Mouse (Mus musculus) embryonic facial prominence, embryonic 11.5 days (tissue): Measurements from ENCODE around the gene Btbd2. TPM values are rescaled to one million over a fixed set of nuclear protein-coding genes. Genes with fewer than 3 reads are reported as not detected.
"Not testable (repeated sequence)": the region's sequence is repeated elsewhere in the genome, so short reads cannot be mapped to it uniquely, and the experiment has no call there.

Experiments used
- ATAC-seq: fragments of 200-750 bp; cut with Nextera tagmentation; replicated peaks from 2 replicates; pipeline ENCODE4 v1.8.0; 2017; ENCODE audit warnings: low read depth; ENCODE audit not compliant: insufficient number of reproducible peaks, low FRiP score, low TSS enrichment
- DNase-seq: peaks from one replicate; pipeline ENCODE4 v3.0.0-alpha.2; 2015; ENCODE audit warnings: low spot score
- H3K27ac ChIP-seq: fragments of 300-500 bp; sonication (generic); replicated peaks from 2 replicates; pipeline ENCODE4 v1.5.1; 2014; ENCODE audit warnings: mild to moderate bottlenecking, low read depth, low read length, control low read depth
- H3K27me3 ChIP-seq: fragments of 300-500 bp; sonication (generic); 2 replicates; pipeline ENCODE4 v1.6.1; 2014; ENCODE audit warnings: mild to moderate bottlenecking, low read length, moderate library complexity, mixed read lengths; ENCODE audit not compliant: control insufficient read depth, insufficient read depth
- H3K36me3 ChIP-seq: fragments of 300-500 bp; sonication (generic); replicated peaks from 2 replicates; pipeline ENCODE4 v1.6.1; 2014; ENCODE audit warnings: low read depth, mild to moderate bottlenecking, low read length, moderate library complexity, mixed read lengths; ENCODE audit not compliant: control insufficient read depth, insufficient read depth
- H3K4me1 ChIP-seq: fragments of 300-500 bp; sonication (generic); 2 replicates; pipeline ENCODE4 v1.6.1; 2014; ENCODE audit warnings: low read length, mixed read lengths; ENCODE audit not compliant: control insufficient read depth, insufficient read depth
- H3K4me2 ChIP-seq: fragments of 300-500 bp; sonication (generic); 2 replicates; pipeline ENCODE4 v1.6.1; 2014; ENCODE audit warnings: low read depth, mild to moderate bottlenecking, control low read depth, low read length, moderate library complexity
- H3K4me3 ChIP-seq: fragments of 300-500 bp; sonication (generic); 2 replicates; pipeline ENCODE4 v1.5.1; 2014; ENCODE audit warnings: low read depth, low read length, control low read depth
- H3K9ac ChIP-seq: fragments of 300-500 bp; sonication (generic); replicated peaks from 2 replicates; pipeline ENCODE4 v1.6.1; 2014; ENCODE audit warnings: mild to moderate bottlenecking, control low read depth, low read length
- H3K9me3 ChIP-seq: fragments of 300-500 bp; sonication (generic); replicated peaks from 2 replicates; pipeline ENCODE4 v1.6.1; 2016; ENCODE audit warnings: mild to moderate bottlenecking, low read length, inconsistent platforms, mixed read lengths; ENCODE audit not compliant: control insufficient read depth
- WGBS: fragments of 180-500 bp; shearing (Covaris S2); extraction: QIAGEN DNeasy Blood & Tissue Kit; methylation state at CpG from one replicate; pipeline ENCODE4 v1.1.7; 2014; 5-methylcytosine and 5-hydroxymethylcytosine counted together
- polyA plus RNA-seq: library from polyadenylated mRNA; unstranded; fragments of >200 nt; fragmentation: Nextera tagmentation; extraction: Ambion mirVana; gene quantifications from 2 replicates; pipeline ENCODE4 v1.2.1, GENCODE M21; 2014

Btbd2 gene
- polyA plus RNA-seq, 1 experiment from 2014 or later: 56.3 TPM

DNA sequence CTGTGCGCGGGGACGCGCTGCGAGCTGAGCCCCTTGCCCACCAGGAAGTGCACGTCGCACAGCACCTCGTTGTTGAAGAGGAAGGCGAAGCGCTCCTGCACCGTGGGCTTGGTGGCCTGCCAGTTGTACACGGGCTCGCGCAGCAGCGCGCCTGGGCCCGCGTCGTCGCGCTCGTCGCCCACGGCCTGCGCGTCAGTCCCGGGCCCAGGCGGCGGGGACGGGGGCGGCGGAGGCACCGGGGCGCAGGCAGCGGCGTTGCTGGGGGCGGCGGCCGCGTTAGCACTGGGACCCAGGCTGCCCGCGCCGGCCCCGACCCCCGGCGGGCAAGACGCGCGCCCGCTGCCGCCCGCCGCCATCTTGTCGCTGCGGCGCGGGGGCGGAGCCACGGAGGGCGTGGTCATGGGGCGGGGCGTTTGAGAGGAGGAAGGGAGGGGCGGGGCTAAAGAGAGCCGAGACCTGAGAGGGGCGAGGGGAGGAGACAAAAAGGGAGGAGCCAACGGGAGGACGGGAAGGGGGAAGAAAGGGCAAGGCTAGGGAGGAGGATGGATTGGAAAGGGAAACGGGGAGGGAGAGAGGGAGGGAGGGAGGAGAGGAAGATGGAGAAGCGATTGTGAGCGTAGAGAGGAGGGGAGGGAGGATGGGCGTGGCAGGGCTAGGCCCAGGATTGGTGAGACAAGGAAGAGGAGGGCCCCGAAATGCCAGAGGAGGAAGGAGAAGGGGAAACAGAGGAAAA is 575 bp downstream of the Btbd2 start:
- peak overlapping the region; percentile 96 for H3K9ac ChIP-seq
- peaks cover 2% of the 10 kb centered on the region; the same call in 1 of the 2 replicates for H3K4me1 ChIP-seq
- peak; percentile 63 for ATAC-seq
- DNase-seq: peak; percentile 100
- no peaks in the 10 kb centered on the region for H3K36me3 ChIP-seq
- H3K4me3 ChIP-seq: peak overlapping the region; percentile 93
- peak overlapping the region; percentile 83 for H3K27ac ChIP-seq
- no peaks in the 10 kb centered on the region for H3K27me3 ChIP-seq
- H3K9me3 ChIP-seq: no peaks in the 10 kb centered on the region
- peak overlapping the region; percentile 88 for H3K4me2 ChIP-seq
- WGBS: under 1% methylated on average over 70 of the region's 72 CpGs

DNA sequence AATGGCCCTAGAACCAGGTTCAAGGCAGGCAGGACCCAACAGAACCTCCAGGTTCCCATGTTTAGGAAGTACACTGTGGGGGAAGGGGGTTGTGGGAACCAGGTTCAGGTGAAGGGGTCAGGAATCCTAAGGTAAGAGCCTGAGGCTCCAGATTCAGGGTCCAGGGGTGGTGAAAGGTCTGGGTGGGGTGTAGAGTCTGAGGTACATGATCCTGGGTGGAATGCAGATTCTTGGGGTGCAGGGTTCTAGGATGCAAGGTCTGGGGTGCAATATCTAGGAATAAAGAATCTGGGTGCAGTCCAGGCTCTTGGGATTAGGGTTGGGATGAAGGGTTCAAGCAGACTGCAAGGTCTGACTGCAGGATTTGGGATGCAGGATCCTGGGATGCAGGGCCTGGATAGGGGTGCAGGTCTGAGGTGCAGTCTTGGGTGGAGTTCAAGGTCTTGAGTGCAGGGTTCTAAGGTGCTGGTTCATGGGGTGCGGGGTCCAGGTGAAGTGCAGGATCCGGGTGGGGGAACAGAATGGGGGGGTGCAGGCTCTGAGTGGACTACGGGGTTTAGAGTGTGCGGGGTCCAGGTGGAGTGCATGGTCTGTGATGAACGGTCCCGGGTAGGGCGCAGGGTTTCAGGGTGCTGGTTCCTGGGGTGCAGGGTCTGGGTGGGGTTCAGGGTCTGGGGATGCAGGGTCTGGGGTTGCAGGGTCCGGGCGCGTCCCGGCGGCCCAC is 1.3 kb downstream of the Btbd2 start:
- WGBS: 8% methylated on average over 12 of the region's 12 CpGs

DNA sequence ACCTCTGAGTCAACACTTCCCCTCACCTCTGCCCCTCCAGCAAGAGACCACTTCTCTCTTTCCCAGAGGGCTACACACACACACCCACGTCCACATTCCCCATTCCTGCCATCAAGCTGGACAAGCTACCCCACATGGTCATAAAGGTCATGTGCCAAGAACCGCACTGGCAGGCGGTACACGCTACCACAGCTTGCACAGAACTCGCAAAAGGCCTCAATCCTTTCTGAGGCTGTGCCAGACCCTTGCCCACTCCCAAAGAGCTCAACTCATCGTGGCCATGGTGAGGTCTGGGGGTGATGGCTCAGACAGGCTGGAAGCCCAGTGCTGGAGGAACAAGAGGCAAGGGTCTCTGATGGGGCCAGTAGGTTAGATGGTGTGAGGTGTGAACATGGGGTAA is 2.0 kb downstream of the Btbd2 start:
- Histone ChIP-seq H3K9ac (no peak overlapping the region), H3K4me3 (no peak overlapping the region), H3K4me1 (peaks cover 2% of the 10 kb centered on the region; the same call in 1 of the 2 replicates), H3K27me3 (no peaks in the 10 kb centered on the region), H3K4me2 (peak overlapping the region; percentile 88; the same call in 1 of the 2 replicates), H3K36me3 (no peaks in the 10 kb centered on the region), H3K27ac (no peak overlapping the region), H3K9me3 (no peaks in the 10 kb centered on the region)
- WGBS: 87% methylated on average over 6 of the region's 6 CpGs
- no peak for DNase-seq
- no peak for ATAC-seq

More for the DNA sequence above, 1.3 kb downstream of the Btbd2 start:
- H3K4me2 ChIP-seq: peak overlapping the region; percentile 88
- H3K4me3 ChIP-seq: peak overlapping the region; percentile 93
- no peaks in the 10 kb centered on the region for H3K27me3 ChIP-seq
- H3K4me1 ChIP-seq: peaks cover 2% of the 10 kb centered on the region; the same call in 1 of the 2 replicates
- H3K27ac ChIP-seq: peak overlapping the region; percentile 65
- no peaks in the 10 kb centered on the region for H3K36me3 ChIP-seq
- H3K9ac ChIP-seq: peak overlapping the region; percentile 96
- ATAC-seq (peak; percentile 50), DNase-seq (no peak)
- H3K9me3 ChIP-seq: no peaks in the 10 kb centered on the region

DNA sequence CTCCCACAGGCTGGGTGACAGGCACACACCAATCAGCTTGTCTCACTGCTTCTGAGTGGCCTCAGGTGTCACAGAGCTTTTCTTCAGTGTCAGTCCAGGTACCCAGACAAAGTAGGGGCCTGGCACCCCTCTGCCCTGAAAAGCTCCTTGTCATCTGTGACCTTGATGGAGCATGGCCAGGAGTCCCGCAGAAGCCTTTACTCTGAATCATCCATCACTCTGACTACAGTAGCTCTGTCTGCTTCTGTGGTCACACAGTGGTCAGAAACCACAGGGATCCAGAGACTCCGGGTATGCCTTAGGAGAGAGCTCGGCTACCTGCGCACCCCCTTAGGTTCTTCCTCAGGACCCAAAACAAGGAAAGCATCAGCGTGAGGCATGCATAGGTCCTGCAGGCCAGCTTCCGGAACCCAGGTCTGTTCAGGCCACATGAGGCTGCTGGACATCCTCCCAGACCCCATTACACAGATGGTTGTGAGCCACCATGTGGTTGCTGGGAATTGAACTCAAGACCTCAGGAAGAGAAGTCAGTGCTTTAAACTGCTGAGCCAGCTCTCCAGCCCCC is 3.6 kb downstream of the Btbd2 start:
- no peak overlapping the region for H3K4me2 ChIP-seq
- ATAC-seq: no peak
- WGBS: 90% methylated on average over 6 of the region's 6 CpGs

DNA sequence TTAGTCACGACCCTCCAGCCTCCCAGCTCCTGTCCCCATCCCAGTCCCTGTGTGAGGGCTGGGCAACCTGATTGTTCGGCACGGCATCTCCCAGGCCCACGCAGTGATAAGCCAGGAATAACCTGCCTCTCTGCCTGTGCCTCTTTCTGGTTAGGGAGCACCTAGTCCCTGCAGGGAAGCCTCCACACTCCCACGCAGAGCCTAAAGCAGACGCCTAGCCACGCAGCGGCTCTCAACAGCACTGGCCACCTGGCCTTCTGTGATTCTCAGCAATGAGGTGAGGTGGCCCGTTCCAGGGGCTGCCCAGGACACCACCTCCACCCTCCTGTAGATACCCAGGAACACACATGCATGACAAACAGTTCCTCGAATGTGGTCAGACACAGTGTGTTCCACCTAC is 6.5 kb downstream of the Btbd2 start:
- no peak for DNase-seq
- no peaks in the 10 kb centered on the region for H3K27me3 ChIP-seq
- no peaks in the 10 kb centered on the region; the same call in 1 of the 2 replicates for H3K36me3 ChIP-seq
- ATAC-seq: no peak
- H3K27ac ChIP-seq: no peak overlapping the region
- H3K4me2 ChIP-seq: no peak overlapping the region
- H3K9me3 ChIP-seq: no peaks in the 10 kb centered on the region
- no peak overlapping the region for H3K4me3 ChIP-seq
- peaks cover 2% of the 10 kb centered on the region; the same call in 1 of the 2 replicates for H3K4me1 ChIP-seq
- H3K9ac ChIP-seq: no peak overlapping the region
- 92% methylated on average over 10 of the region's 10 CpGs for WGBS

More for the DNA sequence above, 3.6 kb downstream of the Btbd2 start:
- Histone ChIP-seq H3K4me3 (no peak overlapping the region), H3K9ac (no peak overlapping the region), H3K4me1 (peaks cover 2% of the 10 kb centered on the region; the same call in 1 of the 2 replicates), H3K36me3 (no peaks in the 10 kb centered on the region; the same call in 1 of the 2 replicates), H3K27me3 (no peaks in the 10 kb centered on the region), H3K27ac (no peak overlapping the region), H3K9me3 (no peaks in the 10 kb centered on the region)
- no peak for DNase-seq

DNA sequence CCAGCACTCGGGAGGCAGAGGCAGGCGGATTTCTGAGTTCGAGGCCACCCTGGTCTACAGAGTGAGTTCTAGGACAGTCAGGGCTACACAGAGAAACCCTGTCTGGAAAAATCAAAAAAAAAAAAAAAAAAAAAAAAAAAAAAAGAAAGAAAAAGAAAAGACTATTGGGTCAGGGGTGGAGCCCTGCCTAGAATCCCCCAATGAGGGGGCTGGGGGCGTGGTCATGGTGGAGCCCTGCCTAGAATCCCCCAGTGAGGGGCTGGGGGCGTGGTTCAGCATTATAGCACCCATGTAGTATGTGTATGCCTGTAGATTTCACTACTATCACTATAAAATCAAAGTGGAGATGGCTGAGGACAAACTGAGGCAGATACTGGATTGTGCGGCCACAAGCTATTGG is 7.0 kb downstream of the Btbd2 start:
- not testable (repeated sequence) for H3K27me3 ChIP-seq, H3K27ac ChIP-seq, H3K4me1 ChIP-seq, H3K36me3 ChIP-seq, H3K4me2 ChIP-seq, H3K9me3 ChIP-seq, ATAC-seq, H3K9ac ChIP-seq, H3K4me3 ChIP-seq, DNase-seq
- WGBS: 86% methylated on average over 6 of the region's 6 CpGs

DNA sequence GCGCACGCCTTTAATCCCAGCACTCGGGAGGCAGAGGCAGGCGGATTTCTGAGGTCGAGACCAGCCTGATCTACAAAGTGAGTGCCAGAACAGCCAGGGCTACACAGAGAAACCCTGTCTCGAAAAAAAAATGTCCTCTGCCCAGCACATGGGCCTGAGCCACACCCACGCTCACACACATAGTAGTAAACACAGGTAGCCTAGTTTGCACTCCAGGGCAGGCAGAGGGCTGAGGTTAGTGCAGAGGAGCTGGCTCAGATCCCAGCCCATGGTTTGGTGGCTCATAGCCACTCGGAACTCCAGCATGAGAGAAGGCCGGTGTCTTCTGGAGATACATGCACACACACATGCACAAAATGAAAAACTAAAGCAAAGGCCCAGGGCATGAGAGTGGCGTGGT is 9.9 kb downstream of the Btbd2 start:
- Histone ChIP-seq H3K4me3 (no peak overlapping the region), H3K27ac (no peak overlapping the region), H3K9me3 (no peaks in the 10 kb centered on the region), H3K27me3 (no peaks in the 10 kb centered on the region), H3K4me2 (no peak overlapping the region), H3K36me3 (peaks cover 16% of the 10 kb centered on the region), H3K9ac (no peak overlapping the region), H3K4me1 (no peaks in the 10 kb centered on the region)
- DNase-seq (no peak), ATAC-seq (no peak)
- WGBS: 90% methylated on average over 10 of the region's 10 CpGs

DNA sequence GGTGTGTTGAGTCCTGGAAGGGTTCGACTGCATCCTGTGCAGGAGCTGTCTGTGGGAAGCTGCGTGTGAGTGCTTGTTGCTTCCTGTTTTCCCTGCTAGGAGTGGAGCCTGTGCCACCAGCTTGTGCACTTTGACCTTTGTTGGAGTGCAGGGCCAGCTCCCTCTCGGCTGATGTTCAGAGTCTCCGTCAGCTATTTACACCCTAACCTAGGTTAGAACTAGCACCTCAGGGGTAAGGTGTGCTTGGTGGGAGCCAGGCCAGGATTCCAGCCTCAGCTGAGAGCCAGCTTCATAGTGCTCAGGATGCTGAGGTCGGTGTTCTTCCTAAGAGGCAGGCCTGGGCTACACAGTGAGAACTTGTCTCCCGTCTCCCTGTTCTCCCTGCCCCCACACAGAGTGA is 21.5 kb downstream of the Btbd2 start:
- Histone ChIP-seq H3K4me2 (no peak overlapping the region), H3K9ac (no peak overlapping the region), H3K27ac (no peak overlapping the region), H3K36me3 (peaks cover 37% of the 10 kb centered on the region), H3K27me3 (no peaks in the 10 kb centered on the region), H3K9me3 (no peaks in the 10 kb centered on the region), H3K4me1 (no peaks in the 10 kb centered on the region), H3K4me3 (no peak overlapping the region)
- DNase-seq: no peak
- no peak for ATAC-seq
- WGBS: 83% methylated on average over 6 of the region's 6 CpGs
